Mouse (Mus musculus) cerebellum, postnatal 14 days (tissue): ENCODE measurements at regions not wholly inside any gene's neighbourhood (a gene's known extent, or its start where the extent isn't known, plus 50 kb on each side); places are given as distances from the start of the nearest gene placed in this dataset.
A peak's percentile ranks its signal among the peaks of the same experiment; 100 is the strongest.
"Not testable (repeated sequence)": the region's sequence is repeated elsewhere in the genome, so short reads cannot be mapped to it uniquely, and the experiment has no call there.

ENCODE experiments used
- DNase-seq, 2 experiments: peaks; one replicate each; pipeline ENCODE4 v3.0.0; 2021; ENCODE audit warnings: mixed read lengths in 2 of 2

GRCm38 (mm10) chr2:107468671-107469070 is 178.2 kb downstream of the Kcna4 start:
- DNase-seq: no peak

GRCm38 (mm10) chr2:107503646-107504379 is 213.4 kb downstream of the Kcna4 start:
- DNase-seq: no peak

- no peak for DNase-seq
These were observed 217.2 kb downstream of the Kcna4 start for GRCm38 (mm10) chr2:107507426-107508167.

- not testable (repeated sequence) for DNase-seq
These were observed 225.0 kb downstream of the Kcna4 start for GRCm38 (mm10) chr2:107515486-107515885.

- DNase-seq: no peak
These were observed 227.7 kb downstream of the Kcna4 start for GRCm38 (mm10) chr2:107518107-107518506.

- DNase-seq: no peak
These were observed 228.3 kb downstream of the Kcna4 start for GRCm38 (mm10) chr2:107518759-107519158.

- DNase-seq: no peak
These were observed 228.9 kb downstream of the Kcna4 start for GRCm38 (mm10) chr2:107519326-107519725.

GRCm38 (mm10) chr2:107519761-107520160 is 229.3 kb downstream of the Kcna4 start:
- no peak for DNase-seq

GRCm38 (mm10) chr2:107543161-107543560 is 252.7 kb downstream of the Kcna4 start:
- DNase-seq: no peak

- no peak for DNase-seq
These were observed 262.1 kb downstream of the Kcna4 start for GRCm38 (mm10) chr2:107552569-107552968.

GRCm38 (mm10) chr2:107556239-107556638 is 265.8 kb downstream of the Kcna4 start:
- no peak for DNase-seq

GRCm38 (mm10) chr2:107569618-107570017 is 279.2 kb downstream of the Kcna4 start:
- no peak for DNase-seq

GRCm38 (mm10) chr2:107609872-107610559 is 319.6 kb downstream of the Kcna4 start:
- no peak for DNase-seq

- DNase-seq: no peak
These were observed 321.4 kb downstream of the Kcna4 start for GRCm38 (mm10) chr2:107611811-107612210.

GRCm38 (mm10) chr2:107612221-107612620 is 321.8 kb downstream of the Kcna4 start:
- DNase-seq: no peak

- DNase-seq: peak in 1 of 2 experiments; percentile 14
These were observed 324.3 kb downstream of the Kcna4 start for GRCm38 (mm10) chr2:107614715-107615114.

- DNase-seq: no peak
These were observed 337.0 kb downstream of the Kcna4 start for GRCm38 (mm10) chr2:107627458-107627857.

- no peak for DNase-seq
These were observed 368.7 kb downstream of the Kcna4 start for GRCm38 (mm10) chr2:107659176-107659575.
